Mouse (Mus musculus) thymus, adult 18-20 months (tissue): ENCODE measurements around the gene Ubxn6.
"Not testable (repeated sequence)": the region's sequence is repeated elsewhere in the genome, so short reads cannot be mapped to it uniquely, and the experiment has no call there.

Source experiments
- DNase-seq, 2 experiments: peaks; one replicate each; pipeline ENCODE4 v3.0.0; 2022; ENCODE audit warnings: mixed read lengths in 2 of 2

The Ubxn6 gene

GRCm38 (mm10) chr17:56074827-56075208 lies at the start of gene Ubxn6:
Gene Ubxn6 (minus strand): TSS chr17:56075028.
- DNase-seq, result peak; percentile 95 to 96

GRCm38 (mm10) chr17:56123681-56124340 lies 49.0 kb upstream of the Ubxn6 start:
- DNase-seq, result no peak

- no peak for DNase-seq
Observed at GRCm38 (mm10) chr17:56123161-56123560, 48.3 kb upstream of the Ubxn6 start.

GRCm38 (mm10) chr17:56121826-56122225 lies 47.0 kb upstream of the Ubxn6 start, which contains the start of gene Lrg1:
Gene Lrg1 (minus strand): TSS chr17:56122001.
- DNase-seq, result no peak

- no peak for DNase-seq
Observed at GRCm38 (mm10) chr17:56119981-56120880, 45.4 kb upstream of the Ubxn6 start.

- no peak for DNase-seq
Observed at GRCm38 (mm10) chr17:56119431-56119830, 44.6 kb upstream of the Ubxn6 start.

GRCm38 (mm10) chr17:56117251-56117710 lies 42.5 kb upstream of the Ubxn6 start, which contains the start of gene Plin5:
Gene Plin5 (minus strand): TSS chr17:56117596.
- DNase-seq, result no peak

GRCm38 (mm10) chr17:56116193-56116592 lies 41.4 kb upstream of the Ubxn6 start:
- no peak for DNase-seq

- no peak for DNase-seq
Observed at GRCm38 (mm10) chr17:56112743-56113142, 37.9 kb upstream of the Ubxn6 start.

GRCm38 (mm10) chr17:56111864-56112263 lies 37.0 kb upstream of the Ubxn6 start:
- DNase-seq, result no peak

GRCm38 (mm10) chr17:56111021-56111420 lies 36.2 kb upstream of the Ubxn6 start:
- DNase-seq, result no peak

GRCm38 (mm10) chr17:56110571-56110970 lies 35.7 kb upstream of the Ubxn6 start:
- no peak for DNase-seq

- no peak for DNase-seq
Observed at GRCm38 (mm10) chr17:56109219-56110051, 34.6 kb upstream of the Ubxn6 start, which contains the start of gene Plin4. Gene Plin4 (minus strand): TSS chr17:56109803.

- DNase-seq, result no peak
Observed at GRCm38 (mm10) chr17:56108334-56109044, 33.7 kb upstream of the Ubxn6 start.

GRCm38 (mm10) chr17:56107736-56108135 lies 32.9 kb upstream of the Ubxn6 start:
- no peak for DNase-seq

GRCm38 (mm10) chr17:56106981-56107380 lies 32.2 kb upstream of the Ubxn6 start:
- no peak for DNase-seq

- not testable (repeated sequence) for DNase-seq
Observed at GRCm38 (mm10) chr17:56106436-56106835, 31.6 kb upstream of the Ubxn6 start.

GRCm38 (mm10) chr17:56104821-56105220 lies 30.0 kb upstream of the Ubxn6 start:
- not testable (repeated sequence) for DNase-seq

GRCm38 (mm10) chr17:56103465-56104285 lies 28.8 kb upstream of the Ubxn6 start:
- no peak for DNase-seq

GRCm38 (mm10) chr17:56102927-56103326 lies 28.1 kb upstream of the Ubxn6 start:
- DNase-seq, result no peak

GRCm38 (mm10) chr17:56102158-56102557 lies 27.3 kb upstream of the Ubxn6 start:
- DNase-seq, result no peak
